Mouse (Mus musculus) effector memory CD4-positive, alpha-beta T cell, adult 5 months (primary cell): ENCODE results near the gene Oxt. TPM values are rescaled to one million over a fixed set of nuclear protein-coding genes. Genes with fewer than 3 reads are reported as not detected.

ENCODE experiments used
- polyA plus RNA-seq: library from polyadenylated mRNA; unstranded; fragments of 100-300 nt; shearing (Covaris generic); gene quantifications from one replicate; pipeline ENCODE4 v1.2.1, GENCODE M21; 2017

Oxt gene
- polyA plus RNA-seq: not detected

DNA sequence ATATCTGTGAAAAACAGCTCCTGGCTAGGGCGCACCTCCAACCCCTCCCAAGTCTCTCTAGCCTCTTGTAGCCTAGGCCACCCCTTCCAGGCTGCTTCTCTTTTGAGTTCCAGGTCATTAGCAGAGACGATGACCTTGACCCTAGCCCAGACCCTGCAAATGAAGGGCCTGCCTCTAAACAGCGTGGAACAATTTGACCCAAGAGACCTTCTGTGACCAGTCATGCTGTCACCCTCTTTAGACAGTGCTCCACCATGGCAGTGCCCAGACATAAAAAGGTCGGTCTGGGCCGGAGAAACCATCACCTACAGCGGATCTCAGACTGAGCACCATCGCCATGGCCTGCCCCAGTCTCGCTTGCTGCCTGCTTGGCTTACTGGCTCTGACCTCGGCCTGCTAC, at the start of gene Oxt:
Gene Oxt, plus strand, starts transcription at position 301 of the 400 bp plus-strand sequence.

DNA sequence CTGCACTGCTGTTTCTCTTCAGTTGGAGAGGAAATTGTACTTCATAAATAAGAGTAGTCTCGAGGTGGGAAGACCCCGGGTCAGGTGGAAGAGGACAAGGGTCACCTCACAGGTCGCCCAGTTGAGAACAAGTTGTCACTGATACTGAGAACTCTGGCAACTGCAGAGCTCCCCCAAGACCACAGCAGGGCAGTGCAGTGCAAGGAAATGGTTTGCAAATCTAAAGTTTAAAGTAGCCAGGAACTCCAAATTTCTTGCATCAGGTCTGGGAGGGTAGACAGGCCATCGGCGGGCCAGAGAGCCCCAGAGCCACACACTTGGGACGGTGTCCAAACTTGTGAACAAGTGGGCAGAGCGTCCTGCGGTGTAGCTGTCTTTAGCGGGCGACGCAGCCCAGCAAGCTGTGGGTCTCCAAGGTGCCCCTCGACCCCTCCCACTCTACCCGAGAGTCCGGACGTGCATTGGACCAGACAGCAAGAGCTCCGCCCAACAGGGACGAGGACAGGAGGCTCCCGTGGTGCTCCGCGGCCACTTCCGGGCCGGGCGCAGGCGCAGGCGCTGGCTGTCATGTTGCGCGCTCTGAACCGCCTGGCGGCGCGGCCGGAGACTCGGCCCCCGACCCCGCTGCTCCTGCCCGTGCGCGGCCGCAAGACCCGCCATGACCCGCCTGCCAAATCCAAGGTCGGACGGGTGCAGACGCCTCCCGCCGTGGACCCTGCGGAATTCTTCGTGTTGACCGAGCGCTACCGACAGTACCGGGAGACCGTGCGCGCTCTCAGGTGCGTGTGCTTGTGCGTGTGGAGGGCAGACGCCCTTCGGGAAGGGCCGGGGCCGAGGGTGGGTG, 12.5 kb upstream of the Oxt start, which contains the start of gene Mrps26:
Gene Mrps26, plus strand, starts transcription at position 531 of the 844 bp plus-strand sequence.

DNA sequence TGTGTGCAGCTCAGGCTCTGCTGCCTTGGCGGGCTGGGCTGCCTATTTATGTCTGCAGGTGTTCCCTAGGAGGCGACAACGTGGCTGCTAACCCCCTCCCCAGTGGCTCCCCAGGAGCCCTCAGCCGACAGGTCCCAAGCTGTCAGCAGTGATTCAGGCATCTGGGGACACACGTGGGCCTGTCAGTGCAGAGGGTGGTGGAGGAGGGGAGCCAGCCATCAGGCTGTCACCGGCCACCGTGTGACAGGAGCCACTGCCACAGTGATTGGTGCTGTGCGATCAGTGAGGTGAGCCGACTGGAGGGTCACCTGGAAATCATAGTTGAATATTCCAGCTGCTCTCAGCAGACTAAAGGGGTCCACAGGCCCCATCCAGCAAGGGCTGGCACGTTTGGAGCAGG, 6.6 kb downstream of the Oxt start, which contains the start of gene Avp:
Gene Avp, minus strand, starts transcription at position 3 of the 400 bp plus-strand sequence.

Other genes with a start within 250 kb of the Oxt start
- 0.26 TPM for gene Cpxm1, start 178.6 kb upstream of the Oxt start, polyA plus RNA-seq
- gene Gm28372, start 170.9 kb upstream of the Oxt start, polyA plus RNA-seq: not detected
- not detected for gene 1700020A23Rik, start 170.9 kb upstream of the Oxt start, polyA plus RNA-seq
- gene Tmem239, start 169.7 kb upstream of the Oxt start, polyA plus RNA-seq: not detected
- gene Vps16, start 151.8 kb upstream of the Oxt start, polyA plus RNA-seq: 247 TPM
- gene Pced1a, start 151.5 kb upstream of the Oxt start, polyA plus RNA-seq: 16.8 TPM
- 137 TPM for gene Ptpra, start 125.9 kb upstream of the Oxt start, polyA plus RNA-seq
- gene Mrps26, start 12.4 kb upstream of the Oxt start, polyA plus RNA-seq: 49.8 TPM
- gene Avp, start 6.4 kb downstream of the Oxt start, polyA plus RNA-seq: not detected
- gene Fastkd5, start 53.9 kb downstream of the Oxt start, polyA plus RNA-seq: 8.9 TPM
- gene Ubox5, start 53.9 kb downstream of the Oxt start, polyA plus RNA-seq: 2.9 TPM
- 2.8 TPM for gene Lzts3, start 66.6 kb downstream of the Oxt start, polyA plus RNA-seq
- 136 TPM for gene Ddrgk1, start 88.5 kb downstream of the Oxt start, polyA plus RNA-seq
- 20.1 TPM for gene Itpa, start 91.4 kb downstream of the Oxt start, polyA plus RNA-seq
- gene Slc4a11, start 121.3 kb downstream of the Oxt start, polyA plus RNA-seq: not detected